Mouse (Mus musculus): ENCODE results near the gene Eif2b3. TPM values are rescaled to one million over a fixed set of nuclear protein-coding genes. Genes with fewer than 3 reads are reported as not detected.

Eif2b3 gene
- total RNA-seq, 2 experiments from 2014 or later = 16.1 to 21.6 TPM

DNA sequence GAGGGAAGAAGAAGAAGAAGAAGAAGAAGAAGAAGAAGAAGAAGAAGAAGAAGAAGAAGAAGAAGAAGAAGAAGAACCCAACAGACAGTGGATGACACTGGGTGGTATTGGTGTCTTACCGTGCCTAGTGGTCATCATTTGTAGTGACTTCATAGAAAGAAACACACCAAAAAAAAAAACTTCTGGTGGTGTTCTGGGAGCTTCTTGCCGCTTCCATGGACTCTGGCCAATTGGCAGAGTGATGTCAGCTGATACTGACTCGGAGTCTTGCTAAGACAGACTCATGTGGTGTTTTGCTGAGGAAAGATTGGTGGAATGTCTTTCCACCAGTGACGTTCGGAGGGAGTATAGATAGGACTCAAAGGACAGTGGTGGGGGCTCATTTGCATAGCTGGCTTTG, 9.0 kb upstream of the Eif2b3 start:
- DNase-seq (ENCODE audit: low spot score in 2 of 2) = no peak
- intact Hi-C loops (cut with DNase I) = no loop called here

DNA sequence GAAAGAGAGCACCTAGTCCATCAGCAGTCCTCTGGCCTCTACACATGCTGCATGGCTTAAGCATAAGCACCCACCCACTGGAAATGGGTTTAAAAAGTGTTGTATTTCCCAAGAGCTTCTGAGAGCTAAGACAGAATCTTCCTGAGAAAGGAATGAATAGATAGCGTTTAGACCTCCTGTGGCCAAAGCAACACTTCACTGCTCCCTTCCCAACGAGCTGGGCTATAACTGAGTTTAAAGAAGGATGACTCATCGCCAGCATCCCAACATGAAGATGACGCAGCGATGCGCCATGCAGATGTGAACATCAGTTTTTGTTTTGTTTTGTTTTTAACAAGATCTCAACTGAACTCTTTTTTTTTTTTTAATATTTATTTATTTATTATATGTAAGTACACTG, 5.6 kb upstream of the Eif2b3 start:
- intact Hi-C loops (cut with DNase I) = no loop called here
- DNase-seq (ENCODE audit: low spot score in 2 of 2) = no peak

DNA sequence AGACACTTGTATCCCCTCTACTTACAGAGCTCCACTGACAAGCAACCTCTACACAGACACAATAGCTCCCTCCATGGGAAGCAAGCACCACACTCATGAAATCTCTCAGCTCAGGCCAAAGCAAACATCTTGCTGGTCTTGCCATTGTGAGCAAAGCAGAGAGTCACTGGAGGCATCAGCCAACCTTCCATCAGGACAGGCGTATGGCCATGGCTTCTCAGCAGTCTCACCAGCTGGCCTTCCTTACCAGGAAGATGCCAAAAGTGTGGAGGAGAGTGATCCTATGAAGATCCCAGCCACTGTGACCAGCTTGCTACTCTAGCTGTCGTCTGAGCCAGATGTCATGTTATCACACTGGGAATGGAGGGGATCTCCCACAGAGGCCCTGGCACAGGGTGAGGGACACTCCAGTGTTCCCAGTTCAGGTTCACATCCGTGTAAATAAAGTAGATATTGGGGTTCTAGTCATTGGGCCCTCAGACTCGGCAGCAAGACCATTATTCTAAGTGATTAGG, 4.2 kb upstream of the Eif2b3 start:
- intact Hi-C loops (cut with DNase I) = no loop called here
- DNase-seq (ENCODE audit: low spot score in 2 of 2) = no peak

DNA sequence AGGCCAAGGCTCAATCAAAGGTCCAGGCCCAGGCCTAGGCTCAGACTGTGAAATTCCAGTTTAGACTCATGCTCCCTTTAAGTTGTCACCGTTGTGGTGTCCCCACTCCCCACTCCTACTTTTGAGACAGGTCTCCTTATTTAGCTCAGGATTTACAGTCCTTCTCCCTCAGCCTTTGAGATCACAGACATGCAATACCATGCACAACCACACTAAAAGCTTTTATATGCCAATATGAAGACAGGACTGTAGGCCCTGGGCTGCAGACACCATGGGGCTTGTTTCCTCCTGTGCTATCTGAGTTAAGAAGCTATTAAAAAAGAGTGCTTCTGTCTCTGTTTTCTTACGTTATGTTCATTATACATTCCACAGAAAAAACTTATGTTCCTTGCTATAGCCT, 1.5 kb upstream of the Eif2b3 start:
- DNase-seq (ENCODE audit: low spot score in 2 of 2) = no peak
- intact Hi-C loops (cut with DNase I) = no loop called here

DNA sequence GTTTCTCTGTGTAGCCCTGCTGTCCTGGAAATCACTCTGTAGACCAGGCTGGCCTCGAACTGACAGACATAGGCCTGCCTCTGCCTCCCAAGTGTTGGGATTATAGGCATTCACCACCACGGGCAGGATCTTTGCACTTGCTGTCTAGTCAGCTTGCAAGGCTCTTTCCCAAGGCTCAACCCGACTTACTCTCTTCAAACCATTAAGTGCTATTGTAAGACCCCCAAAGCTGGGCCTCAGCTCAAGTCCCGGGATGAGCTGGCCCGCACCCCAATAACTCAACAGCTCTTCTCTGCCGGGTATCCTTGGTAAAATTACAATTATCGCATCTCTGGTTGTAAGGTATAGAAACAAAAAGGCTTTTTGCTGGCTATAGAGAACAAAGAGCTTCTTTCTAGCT, 875 bp upstream of the Eif2b3 start:
- no peak for DNase-seq (ENCODE audit: low spot score in 2 of 2)
- intact Hi-C loops (cut with DNase I) = no loop called here

DNA sequence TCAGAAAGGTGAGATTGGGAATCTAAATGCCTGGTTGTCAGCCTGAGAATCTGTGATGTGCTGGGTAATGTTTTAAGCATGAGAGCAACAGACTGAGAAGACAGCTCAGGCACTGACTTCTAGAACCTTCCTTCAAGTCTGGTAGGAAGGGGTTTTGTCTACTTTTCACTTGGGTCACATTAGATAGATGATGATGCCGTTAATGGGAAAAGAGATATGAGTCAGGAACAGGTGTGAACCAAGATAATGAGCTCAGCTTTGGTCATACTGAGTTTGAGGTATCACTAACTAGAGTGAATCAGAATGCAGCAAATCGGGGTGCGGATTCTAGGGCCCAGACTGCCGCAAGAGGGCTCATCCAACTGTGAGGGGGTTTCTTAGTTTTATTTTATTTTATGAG, 4.3 kb downstream of the Eif2b3 start:
- intact Hi-C loops (cut with DNase I) = no loop called here
- DNase-seq (ENCODE audit: low spot score in 2 of 2) = no peak

DNA sequence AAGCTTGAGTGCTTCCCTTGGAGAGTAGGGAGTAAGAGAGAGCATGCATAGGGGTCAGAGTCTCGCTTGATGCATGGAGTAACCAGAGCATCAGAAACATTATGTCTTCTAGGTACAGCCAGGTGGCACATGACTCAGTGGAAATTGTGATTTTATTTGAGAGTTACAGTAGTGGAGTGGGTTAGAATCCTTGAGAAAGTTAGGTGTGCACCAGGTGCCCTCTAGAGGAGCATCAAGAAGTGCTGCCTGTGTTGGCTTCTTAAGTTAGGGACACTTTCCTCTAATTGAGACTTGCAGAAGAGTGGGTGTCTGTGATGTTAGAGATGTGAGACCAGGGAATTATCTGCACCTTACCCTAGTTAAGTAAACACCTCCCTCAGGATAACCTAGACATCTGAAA, 11.9 kb downstream of the Eif2b3 start:
- DNase-seq (ENCODE audit: low spot score in 2 of 2) = no peak
- intact Hi-C loops (cut with DNase I) = no loop called here

DNA sequence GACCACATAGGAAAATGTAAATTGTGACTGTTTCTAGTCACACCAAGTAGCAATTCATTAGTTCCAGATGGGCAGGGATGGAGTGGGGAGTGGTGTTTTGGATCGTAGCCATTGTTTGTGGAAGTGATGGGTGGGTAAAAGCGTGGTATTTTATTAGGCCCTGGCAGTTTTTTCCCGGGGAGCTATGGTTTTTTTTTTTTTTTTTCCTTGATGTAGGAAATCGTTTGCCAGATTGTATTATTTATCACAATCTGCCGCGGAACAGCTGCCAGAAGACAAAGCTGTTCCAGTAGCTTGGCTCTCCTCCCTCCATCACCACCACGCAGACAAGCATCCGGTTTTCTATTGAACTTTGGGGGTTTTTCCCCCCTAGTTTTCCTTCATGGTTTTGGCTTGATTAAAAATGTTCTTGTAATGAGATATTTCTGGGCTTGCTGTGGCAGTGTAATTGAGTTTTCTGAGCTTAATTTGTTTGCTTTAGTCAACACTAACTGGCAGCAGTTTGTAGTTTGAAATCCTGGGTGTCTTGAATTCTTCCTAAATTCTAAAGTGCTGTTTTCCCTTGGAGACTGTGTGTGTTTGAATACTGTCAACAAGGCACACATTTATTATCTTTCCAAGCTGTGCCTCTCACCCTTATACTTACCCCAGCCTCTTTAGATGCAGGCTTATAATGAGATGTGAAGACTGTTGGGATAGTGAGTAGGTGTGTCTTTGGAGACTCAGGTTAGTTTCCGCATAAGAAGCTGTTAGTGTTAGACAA, 20.9 kb downstream of the Eif2b3 start:
- DNase-seq (ENCODE audit: low spot score in 2 of 2) = peak; percentile 38 to 42
- intact Hi-C loops (cut with DNase I) = no loop called here

DNA sequence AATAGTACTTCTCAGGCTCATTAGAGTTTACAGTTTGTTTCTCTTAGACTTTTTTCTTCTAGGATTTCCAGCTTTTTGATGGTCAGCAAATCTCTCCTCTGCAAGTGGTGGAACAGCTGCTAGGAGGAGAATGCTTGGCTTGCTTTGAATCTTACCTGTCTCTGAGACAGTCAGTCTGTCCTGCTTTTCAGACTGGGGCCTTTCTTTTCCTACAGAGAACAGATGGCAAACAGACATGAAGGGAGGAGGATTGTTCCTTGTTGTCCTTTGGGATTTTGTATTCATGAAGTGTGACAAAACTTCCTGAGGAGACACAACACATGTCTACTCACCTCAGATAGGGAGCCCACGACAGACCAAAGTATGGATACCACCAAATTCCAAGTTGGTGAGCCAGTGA, 21.6 kb downstream of the Eif2b3 start:
- intact Hi-C loops (cut with DNase I) = no loop called here
- DNase-seq (ENCODE audit: low spot score in 2 of 2) = no peak

DNA sequence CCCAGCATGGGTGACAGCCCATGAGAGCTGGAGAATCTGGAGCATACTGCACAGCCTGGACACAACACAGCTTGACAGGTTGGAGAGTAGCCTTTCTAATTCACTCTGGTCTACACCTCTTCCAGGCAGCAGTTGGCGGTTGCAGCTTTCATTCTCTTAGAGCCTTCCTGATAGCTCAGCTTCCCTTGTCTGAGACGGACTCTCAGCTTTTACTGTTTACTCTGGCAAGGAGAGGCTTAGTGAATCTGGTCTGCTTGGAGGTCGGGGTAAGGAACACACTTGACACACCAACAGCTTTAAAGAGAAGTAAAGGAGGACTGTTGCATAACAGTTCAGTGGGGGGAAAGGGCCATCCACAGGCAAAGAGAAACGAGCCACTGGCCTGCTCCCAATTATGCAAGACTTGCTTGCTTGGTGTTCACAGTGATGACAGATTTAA, 22.1 kb downstream of the Eif2b3 start:
- no peak for DNase-seq (ENCODE audit: low spot score in 2 of 2)
- intact Hi-C loops (cut with DNase I) = no loop called here

DNA sequence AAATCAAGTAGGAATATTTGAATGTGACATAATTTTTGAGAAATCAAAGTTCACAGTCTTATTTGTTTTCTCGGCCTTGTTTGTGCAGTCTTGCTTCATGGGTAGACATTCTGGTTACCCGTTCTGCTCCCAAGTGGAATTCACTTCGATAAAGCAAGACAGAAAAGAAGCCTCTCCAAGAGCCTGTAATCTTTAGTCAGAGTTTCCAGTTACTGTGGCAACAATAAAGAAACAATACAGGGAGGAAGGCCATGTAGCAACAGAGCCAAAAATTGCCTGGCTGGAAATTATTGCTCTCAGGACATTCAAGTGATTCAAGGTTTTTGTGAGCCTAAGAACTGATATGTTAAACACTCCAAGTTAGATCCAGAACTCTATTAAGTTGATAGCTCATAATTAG, 29.6 kb downstream of the Eif2b3 start:
- no peak for DNase-seq (ENCODE audit: low spot score in 2 of 2)
- intact Hi-C loops (cut with DNase I) = no loop called here

DNA sequence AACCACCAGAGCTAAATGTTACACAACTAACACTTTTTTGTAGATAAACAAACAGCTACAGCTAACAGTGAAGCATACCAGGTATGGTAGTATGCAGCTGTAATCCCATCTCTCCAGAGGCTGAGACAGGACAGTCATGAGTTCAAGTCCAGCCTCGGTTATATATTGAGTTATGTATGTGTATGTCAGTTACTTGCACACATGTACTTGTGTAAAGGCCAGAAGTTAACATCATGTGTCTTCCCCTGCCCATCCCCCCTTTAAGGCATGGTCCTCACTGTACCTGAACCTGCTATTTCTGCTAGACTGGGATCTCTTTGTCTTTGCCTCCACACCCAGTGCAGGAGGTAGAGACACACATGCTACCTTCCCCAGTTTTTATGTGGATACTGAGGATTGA, 30.3 kb downstream of the Eif2b3 start:
- DNase-seq (ENCODE audit: low spot score in 2 of 2) = no peak
- intact Hi-C loops (cut with DNase I) = no loop called here

DNA sequence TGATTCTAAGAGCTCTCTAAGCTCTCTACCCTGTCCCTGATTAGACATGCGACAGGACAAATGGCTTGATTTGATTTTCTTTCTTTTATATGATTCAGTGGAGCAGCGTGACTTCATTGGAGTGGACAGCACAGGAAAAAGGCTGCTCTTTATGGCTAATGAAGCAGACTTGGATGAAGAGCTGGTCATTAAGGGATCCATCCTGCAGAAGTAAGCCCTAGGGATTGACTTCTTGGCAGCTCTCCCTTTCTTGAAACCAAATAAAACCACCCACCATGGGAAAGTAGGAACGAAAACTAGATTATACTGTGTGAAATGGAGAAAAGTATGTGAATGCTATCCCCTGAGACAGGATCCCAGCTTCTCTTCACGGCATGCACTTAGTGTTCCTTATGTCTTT, 33.4 kb downstream of the Eif2b3 start:
- intact Hi-C loops (cut with DNase I) = no loop called here
- DNase-seq (ENCODE audit: low spot score in 2 of 2) = no peak

DNA sequence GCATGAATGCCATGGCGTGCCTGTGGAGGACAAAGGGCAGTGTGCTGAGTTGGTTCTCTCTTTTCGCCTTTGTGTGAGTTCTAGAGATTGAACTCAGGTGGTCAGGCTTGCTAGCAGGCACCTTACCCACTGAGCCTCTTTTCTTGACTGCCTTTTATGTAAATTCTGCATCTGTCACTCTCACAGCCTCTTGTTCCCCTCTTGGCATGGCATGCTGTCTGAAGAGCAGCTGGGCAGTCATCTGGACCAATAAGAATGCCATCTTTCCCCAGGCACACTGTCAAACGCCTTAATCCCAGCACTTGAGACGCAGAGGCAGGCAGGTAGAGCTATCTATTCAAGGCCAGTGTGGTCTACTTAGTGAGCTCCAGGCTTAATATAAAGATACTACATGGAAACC, 34.8 kb downstream of the Eif2b3 start:
- no peak for DNase-seq (ENCODE audit: low spot score in 2 of 2)
- intact Hi-C loops (cut with DNase I) = no loop called here

DNA sequence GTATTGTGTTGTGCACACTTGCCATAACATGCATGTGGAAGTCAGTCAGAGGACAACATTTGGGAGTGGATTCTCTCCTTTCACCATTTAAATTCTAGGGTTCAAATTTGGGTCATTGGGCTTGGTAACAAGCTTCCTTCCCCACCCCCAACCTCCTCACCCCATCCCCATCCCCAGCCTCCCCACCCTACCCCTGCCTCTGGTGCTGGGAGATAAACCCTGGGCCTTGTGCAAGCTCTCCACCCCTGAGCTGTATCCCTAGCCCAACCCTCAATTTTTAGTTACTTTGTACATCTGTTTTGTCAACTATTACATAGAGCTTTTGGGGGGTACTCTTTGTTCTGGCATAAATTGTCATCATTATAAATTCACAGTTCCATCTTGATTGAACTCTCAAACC, 36.9 kb downstream of the Eif2b3 start:
- intact Hi-C loops (cut with DNase I) = no loop called here
- DNase-seq (ENCODE audit: low spot score in 2 of 2) = no peak

DNA sequence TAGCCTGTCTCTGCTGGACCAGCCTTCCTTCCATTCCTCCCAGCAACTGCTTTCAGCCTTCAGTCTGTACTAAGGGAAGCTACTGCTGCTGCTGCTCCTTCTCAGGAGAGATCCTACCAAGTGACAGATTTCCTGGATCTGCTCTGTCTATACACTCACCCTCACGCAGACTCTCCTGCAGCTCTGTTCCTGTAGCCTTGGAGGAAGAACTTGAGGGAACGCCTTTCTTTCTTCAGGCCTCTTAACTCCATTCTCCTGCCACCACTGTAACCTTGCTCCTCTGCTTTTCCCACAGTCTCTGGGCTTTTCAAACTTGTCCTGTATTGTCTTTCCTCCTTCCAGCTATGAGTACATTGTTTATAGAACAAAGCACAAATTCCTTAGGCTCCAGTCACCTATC, 37.3 kb downstream of the Eif2b3 start:
- intact Hi-C loops (cut with DNase I) = no loop called here
- DNase-seq (ENCODE audit: low spot score in 2 of 2) = no peak

DNA sequence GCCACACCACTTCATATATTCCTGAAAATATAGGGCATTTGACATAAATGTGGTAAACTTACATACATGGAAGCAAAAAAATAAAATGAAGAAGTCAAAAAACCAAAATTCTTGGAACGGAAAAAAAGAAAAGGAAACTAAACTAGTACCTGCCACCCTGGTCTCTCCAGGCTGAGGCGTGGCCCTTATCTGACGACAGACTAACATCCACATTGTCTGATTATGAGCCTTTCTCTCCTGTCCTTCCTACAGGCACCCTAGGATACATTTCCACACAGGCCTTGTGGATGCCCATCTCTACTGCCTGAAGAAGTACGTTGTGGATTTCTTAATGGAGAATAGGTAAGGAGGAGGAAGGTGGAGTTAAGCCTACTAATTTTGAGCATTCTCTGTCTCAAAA, 39.3 kb downstream of the Eif2b3 start:
- intact Hi-C loops (cut with DNase I) = no loop called here
- DNase-seq (ENCODE audit: low spot score in 2 of 2) = no peak

DNA sequence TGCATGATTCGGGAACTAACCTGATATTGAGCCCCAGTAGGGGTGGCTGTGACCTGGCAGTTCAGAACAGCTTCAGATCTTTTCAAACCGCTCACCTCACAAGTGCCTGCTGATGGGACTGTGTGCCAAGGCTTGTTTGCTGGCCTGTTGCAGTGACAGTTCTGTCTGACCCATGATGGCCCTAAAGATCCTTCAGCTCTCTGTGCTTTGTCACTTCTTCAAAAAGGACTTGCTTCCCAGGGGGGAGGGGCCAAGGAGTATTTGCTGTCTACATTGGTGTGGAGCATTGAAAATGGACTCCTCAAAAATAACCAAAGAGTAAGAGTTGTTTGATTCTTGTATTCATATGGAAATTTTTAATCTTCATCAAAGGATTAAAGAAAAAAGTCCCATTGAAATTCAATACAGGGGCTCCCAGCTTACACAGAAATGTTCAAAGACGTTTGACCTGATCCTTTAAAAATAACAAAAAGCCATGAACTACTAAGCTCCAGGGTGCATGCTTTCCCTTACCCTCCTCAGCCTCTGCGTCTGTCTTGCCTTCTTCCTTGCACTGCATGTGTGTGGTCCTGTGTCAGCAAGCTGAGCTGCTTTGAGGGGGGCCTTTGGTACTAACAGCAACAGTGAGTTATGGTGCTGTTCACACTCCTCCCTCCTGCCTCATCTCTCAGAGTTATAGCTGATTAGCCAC, 43.6 kb downstream of the Eif2b3 start:
- DNase-seq (ENCODE audit: low spot score in 2 of 2) = no peak

DNA sequence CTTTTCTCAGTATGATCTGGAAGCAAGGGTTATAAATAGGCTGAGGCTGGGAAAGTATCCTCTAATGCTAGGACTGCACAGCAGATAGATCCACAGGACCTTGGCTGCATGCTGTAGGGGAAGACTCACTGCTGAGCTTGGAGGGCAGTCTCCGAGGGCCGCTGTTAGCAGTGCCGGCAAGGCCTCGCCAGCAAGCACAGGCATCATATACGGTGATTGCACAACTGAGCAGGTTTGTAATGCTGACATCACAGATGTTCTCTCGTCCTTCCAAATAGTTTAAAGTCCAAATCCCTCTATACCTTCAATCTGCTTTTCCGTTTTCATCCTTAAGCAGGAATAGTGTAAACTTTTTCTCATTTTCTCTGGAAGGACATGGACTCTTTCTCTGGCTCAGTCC, 48.8 kb downstream of the Eif2b3 start:
- intact Hi-C loops (cut with DNase I) = no loop called here
- DNase-seq (ENCODE audit: low spot score in 2 of 2) = no peak

More for the DNA sequence above, 43.6 kb downstream of the Eif2b3 start:
- intact Hi-C loops (cut with DNase I) = no loop called here

DNA sequence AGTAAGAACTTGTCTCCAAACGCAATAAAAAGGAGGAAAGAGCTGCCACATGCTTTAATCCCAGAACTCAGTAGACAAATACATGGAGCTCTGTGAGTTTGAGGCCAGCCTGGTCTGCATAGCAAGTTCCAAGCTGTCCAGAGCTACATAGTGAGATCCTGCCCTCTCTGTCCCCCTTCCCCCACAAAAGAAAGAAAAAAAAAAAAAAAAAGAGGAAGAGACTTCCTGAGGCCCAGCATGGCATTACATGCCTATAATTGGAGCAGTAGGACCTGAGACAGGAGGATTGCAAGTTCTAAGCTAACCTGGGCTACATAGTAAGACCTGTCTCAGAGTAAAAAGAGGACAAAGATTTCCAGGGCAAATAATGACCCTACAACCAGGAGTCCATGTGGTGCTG, 50.4 kb downstream of the Eif2b3 start:
- intact Hi-C loops (cut with DNase I) = no loop called here
- no peak for DNase-seq (ENCODE audit: low spot score in 2 of 2)

DNA sequence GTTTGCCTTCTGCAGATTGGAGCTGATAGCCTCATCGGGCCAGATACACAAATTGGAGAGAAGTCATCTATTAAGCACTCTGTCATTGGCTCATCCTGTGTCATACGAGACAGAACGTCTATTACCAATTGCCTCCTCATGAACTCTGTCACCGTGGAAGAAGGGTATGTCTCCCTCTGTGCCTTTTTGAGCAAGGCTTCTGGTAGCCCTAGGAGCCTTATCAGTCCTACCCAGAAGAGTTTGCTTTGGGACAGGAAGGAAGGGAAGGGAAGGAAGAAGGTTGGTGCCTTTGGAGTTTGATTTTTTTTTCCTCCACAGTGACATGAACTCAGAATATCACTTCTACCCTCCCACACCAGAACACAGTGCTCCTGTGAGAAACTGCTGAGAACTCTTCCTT, 51.4 kb downstream of the Eif2b3 start:
- DNase-seq (ENCODE audit: low spot score in 2 of 2) = no peak
- intact Hi-C loops (cut with DNase I) = no loop called here
